Mouse (Mus musculus): ENCODE measurements around the gene Stx7. TPM values are rescaled to one million over a fixed set of nuclear protein-coding genes. Genes with fewer than 3 reads are reported as not detected.

Stx7 gene
- total RNA-seq (2023), result 29.5 TPM

DNA sequence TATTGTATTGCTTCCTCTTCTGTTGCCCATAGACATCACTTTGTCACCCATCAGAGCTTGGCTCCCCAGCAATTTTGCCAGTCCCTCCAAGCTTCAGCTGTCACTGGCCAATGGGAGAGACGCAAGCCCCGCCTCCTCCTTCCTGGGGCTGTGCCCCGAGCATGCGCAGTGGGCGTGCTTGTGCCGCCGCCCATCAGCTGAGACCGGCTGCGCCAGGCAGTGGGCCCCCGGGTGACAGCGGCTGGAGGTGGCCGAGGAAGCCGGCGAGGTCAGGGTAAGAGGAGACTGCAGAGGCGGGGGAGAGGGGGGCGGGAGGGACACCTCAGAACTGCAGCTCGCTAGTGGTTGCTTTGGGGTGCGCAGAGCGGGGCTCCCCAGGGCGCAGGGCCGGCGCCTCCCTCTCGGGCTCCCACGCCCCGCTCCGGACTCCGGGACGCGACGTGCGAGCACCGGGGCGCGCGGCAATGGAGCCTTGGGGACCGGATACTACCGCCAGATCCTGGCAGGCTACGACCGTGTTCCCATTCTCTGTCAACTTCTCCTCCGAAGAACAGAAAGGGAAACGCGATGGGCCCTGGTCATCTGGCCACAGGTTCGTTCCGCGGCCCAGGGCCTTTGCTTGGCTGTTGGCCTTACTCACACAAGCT lies at the start of gene Stx7:
Gene Stx7, plus strand, starts transcription at position 168 of the 647 bp plus-strand sequence.

DNA sequence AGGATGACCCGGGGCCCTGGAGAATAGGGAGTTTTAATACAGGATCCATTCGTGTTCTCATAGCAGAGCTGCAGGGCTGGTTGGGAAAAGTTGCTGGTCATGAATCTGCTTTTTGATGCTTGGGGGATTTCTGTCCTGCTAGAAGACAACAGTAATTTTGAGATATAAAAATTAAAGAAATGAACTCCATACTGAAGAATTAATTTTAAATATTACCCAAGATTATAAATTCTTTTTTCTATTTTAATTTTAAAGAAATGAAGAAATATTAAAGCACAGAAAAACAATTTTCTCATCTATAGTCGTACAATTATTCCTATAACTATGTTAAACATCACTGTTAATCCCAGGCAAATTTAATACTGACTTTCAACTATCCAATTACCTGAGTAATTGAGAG lies 47.3 kb upstream of the Stx7 start, which contains the start of gene Taar8c:
Gene Taar8c, minus strand, starts transcription at position 101 of the 400 bp plus-strand sequence.

DNA sequence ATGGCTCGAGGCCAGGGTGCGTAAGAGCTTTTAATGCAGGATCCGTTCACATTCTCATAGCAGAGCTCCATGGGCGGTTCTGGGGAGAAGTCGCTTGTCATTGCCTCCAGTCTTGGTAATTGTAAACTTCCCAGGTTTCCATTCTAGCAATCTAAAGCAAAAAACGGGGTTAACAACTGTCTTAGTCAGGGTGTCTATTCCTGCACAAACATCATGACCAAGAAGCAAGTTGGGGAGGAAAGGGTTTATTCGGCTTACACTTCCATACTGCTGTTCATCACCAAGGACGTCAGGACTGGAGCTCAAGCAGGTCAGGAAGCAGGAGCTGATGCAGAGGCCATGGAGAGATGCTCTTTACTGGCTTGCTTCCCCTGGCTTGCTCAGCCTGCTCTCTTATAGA lies 39.7 kb upstream of the Stx7 start, which contains the start of gene Taar9:
Gene Taar9, minus strand, starts transcription at position 101 of the 400 bp plus-strand sequence.

DNA sequence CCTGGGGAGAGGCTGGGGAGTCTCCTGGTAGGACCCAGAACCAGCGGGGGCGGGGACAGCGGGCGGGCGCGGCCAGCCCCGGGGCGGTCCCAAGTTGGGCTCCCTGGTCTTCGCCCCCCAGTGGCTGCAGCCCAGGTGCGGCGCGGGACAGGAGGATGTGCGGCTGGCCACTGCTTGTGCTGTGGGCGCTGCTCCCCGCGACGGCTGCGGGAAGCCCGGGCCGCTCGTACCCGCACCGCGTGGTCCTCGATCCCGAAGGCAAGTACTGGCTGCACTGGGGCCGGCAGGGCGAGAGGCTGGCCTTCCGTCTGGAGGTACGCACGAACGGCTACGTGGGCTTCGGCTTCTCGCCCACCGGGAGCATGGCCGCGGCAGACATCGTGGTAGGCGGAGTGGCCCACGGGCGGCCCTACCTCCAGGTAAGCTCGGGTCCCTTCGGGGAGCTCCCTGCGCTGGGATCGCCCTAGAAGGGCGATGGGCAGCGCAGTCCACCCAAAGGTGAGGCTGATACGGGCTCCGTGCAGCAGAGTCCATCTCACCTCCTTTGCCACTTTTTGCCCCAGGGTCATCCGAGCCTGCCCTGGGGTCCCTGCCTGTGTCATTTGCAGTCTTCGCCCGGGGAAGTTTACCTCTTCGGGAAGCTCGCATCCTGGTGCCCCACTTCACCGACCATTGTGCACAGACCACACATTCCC lies 74.5 kb downstream of the Stx7 start, which contains the start of gene Moxd1:
Gene Moxd1, plus strand, starts transcription at position 69 of the 695 bp plus-strand sequence.

Other genes with a start within 250 kb of the Stx7 start
- gene Taar1, start 228.9 kb upstream of the Stx7 start, total RNA-seq (2023), result not detected
- not detected for gene Taar2, start 210.7 kb upstream of the Stx7 start, total RNA-seq (2023)
- gene Taar3, start 199.7 kb upstream of the Stx7 start, total RNA-seq (2023), result not detected
- not detected for gene Taar4, start 188.8 kb upstream of the Stx7 start, total RNA-seq (2023)
- gene Taar5, start 178.6 kb upstream of the Stx7 start, total RNA-seq (2023), result not detected
- gene Taar6, start 163.7 kb upstream of the Stx7 start, total RNA-seq (2023), result not detected
- gene Taar7a, start 155.8 kb upstream of the Stx7 start, total RNA-seq (2023), result not detected
- not detected for gene Taar7b, start 149.4 kb upstream of the Stx7 start, total RNA-seq (2023)
- gene Taar7d, start 122.1 kb upstream of the Stx7 start, total RNA-seq (2023), result not detected
- not detected for gene Taar7e, start 111.7 kb upstream of the Stx7 start, total RNA-seq (2023)
- not detected for gene Taar7f, start 99.8 kb upstream of the Stx7 start, total RNA-seq (2023)
- gene Taar8a, start 72.8 kb upstream of the Stx7 start, total RNA-seq (2023), result not detected
- not detected for gene Taar8b, start 57.0 kb upstream of the Stx7 start, total RNA-seq (2023)
- not detected for gene Taar8c, start 47.4 kb upstream of the Stx7 start, total RNA-seq (2023)
- gene Taar9, start 39.8 kb upstream of the Stx7 start, total RNA-seq (2023), result not detected
- gene Moxd1, start 74.2 kb downstream of the Stx7 start, total RNA-seq (2023), result not detected

All from CD4-positive naive resting alpha-beta T cell, adult 76 days (primary cell).